Mouse (Mus musculus): ENCODE results near the gene Wnk3. TPM values are rescaled to one million over a fixed set of nuclear protein-coding genes. Genes with fewer than 3 reads are reported as not detected.
"Not testable (repeated sequence)": the region's sequence is repeated elsewhere in the genome, so short reads cannot be mapped to it uniquely, and the experiment has no call there.

The Wnk3 gene
- polyA plus RNA-seq (2015; fragmentation: Nextera tagmentation; extraction: Ambion mirVana): 1.2 and 1.4 TPM in 2 replicates

DNA sequence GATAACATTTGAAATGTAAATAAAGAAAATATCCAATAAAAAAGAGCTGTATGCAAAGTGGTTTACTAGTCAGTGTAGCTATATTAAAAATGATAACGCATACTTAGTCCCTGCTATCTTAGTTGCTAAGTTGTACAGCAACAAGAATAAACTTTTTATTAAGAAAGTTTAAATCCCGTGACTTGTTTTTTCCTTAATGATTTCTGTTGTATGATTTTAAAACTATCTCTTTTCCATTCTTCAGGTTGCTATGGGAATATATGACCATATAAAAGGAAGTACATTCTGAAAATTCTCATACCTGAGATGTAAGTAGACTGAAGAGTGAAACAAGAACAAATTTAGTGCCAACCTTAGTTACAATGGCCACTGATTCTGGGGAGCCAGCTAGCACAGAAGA is at the start of gene Wnk3:
Gene Wnk3, plus strand, starts transcription at position 301 of the 400 bp plus-strand sequence.
- Histone ChIP-seq H3K27ac (no peak within 1 kb of the TSS), H3K27me3 (replicated peaks) (no peaks in the 10 kb centered on the region), H3K4me2 (replicated peaks) (no peak within 1 kb of the TSS), H3K36me3 (no peaks in the 10 kb centered on the region), H3K4me1 (replicated peaks) (no peaks in the 10 kb centered on the region), H3K9me3 (no peaks in the 10 kb centered on the region), H3K4me3 (replicated peaks) (no peak within 1 kb of the TSS), H3K9ac (no peak within 1 kb of the TSS)
- ATAC-seq: no peak
- WGBS: 89% methylated on average over 2 of the region's 2 CpGs

DNA sequence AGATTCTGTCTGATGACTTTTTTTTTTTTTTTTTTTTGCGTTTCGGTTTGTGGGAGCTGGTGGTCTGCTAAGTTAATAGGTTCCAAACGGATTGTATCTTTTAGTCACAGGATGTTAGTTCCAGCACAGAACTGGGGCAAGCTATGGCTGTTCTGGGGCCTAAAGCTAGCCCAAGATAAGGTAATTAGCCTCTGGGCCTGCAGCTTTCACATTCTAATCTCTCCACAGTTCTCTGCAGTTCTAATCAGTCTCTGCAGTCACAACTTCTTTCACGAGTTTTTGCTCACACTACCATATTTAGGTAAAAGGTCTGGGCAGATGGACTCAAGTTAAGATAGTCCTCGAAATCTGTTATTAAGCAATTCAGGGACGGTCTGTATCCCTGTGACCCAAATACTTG is 39.5 kb upstream of the Wnk3 start:
- no peaks in the 10 kb centered on the region for H3K9me3 ChIP-seq
- no peaks in the 10 kb centered on the region for H3K27me3 ChIP-seq (replicated peaks)
- no peaks in the 10 kb centered on the region for H3K36me3 ChIP-seq
- no peak for ATAC-seq
- no peak overlapping the region for H3K4me2 ChIP-seq (replicated peaks)
- 67% methylated on average over 6 of the region's 6 CpGs for whole genome bisulfite sequencing
- H3K4me1 ChIP-seq (replicated peaks): no peaks in the 10 kb centered on the region
- no peak overlapping the region for H3K27ac ChIP-seq
- H3K4me3 ChIP-seq (replicated peaks): no peak overlapping the region
- H3K9ac ChIP-seq: no peak overlapping the region

DNA sequence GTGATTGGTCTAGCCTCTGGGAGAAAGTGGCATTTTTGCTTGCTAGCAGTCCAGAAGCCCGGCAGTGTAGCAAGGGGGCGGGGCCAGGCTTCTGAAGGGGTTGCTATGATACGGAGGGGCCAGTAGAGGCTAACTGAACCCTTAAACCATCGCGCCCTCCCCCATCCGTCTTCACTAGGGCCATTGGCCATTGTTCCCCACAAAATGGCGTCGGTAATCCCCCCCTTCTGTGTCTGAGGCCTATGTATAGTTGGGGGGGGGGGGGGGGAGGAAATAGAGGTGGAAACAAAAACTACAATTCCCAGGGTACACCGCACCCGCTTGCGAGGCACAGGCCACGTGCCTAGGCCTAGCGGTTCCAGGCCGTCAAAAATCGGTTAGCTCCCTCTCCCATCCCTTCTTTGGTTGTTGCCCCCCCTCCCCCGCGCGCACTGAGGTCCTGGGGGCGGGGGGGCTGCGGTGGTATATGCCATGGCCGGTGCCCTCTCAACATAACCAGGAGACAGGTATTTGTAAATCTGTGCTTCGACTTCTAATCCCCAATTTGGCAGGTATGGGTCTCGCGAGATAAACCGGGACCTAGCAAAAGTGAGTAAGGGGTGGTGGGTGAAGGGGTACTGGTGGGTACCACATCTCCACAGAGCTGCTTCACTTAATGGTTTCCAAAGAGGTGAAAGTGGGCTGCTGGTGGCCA is 29.3 kb upstream of the Wnk3 start:
- Histone ChIP-seq H3K27me3 (replicated peaks) (no peaks in the 10 kb centered on the region), H3K4me2 (replicated peaks) (peak overlapping the region; percentile 60), H3K9me3 (no peaks in the 10 kb centered on the region), H3K27ac (peak overlapping the region; percentile 37; the same call in 1 of the 2 replicates), H3K36me3 (no peaks in the 10 kb centered on the region), H3K9ac (no peak overlapping the region), H3K4me3 (replicated peaks) (peak overlapping the region; percentile 45), H3K4me1 (replicated peaks) (no peaks in the 10 kb centered on the region)
- WGBS: 19% methylated on average over 25 of the region's 25 CpGs
- peak; percentile 76 for ATAC-seq

DNA sequence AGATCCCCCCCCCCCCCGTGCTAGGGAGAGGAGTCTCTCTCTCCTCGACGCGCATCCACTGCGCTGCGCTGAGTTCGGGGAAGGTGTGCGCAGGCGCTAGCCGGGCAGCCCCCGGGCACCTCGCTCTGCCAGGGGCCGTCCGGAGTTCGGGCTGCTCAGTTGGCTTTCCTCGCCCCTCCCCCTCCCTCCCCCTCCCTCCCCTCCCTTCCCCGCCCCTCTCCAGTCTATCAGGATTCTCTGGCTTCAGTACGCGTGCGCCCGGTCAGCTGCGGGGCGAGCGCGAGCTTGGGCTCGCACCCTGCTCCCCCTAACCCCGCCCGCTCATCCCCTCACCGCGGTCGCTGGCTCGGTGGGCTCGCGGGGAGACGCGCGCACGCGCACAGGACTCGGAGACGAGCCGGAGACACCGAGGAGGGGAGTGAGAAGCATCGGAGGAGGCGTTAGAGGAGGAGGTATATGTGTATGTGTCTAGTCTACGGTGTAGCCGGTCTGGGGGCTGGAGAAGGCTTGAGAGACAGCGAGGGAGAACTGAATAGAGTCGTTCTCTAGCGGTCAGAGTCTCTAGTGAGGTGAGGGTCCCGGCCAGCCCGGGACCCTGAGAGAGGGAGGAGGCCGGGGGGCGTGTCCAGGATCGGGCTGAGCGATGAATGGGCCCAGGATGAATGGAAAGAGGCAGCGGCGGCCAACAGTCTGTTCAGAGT is 28.5 kb upstream of the Wnk3 start:
- ATAC-seq: peak; percentile 96
- H3K4me2 ChIP-seq (replicated peaks): peak overlapping the region; percentile 60
- H3K36me3 ChIP-seq: no peaks in the 10 kb centered on the region
- H3K27me3 ChIP-seq (replicated peaks): no peaks in the 10 kb centered on the region
- H3K9me3 ChIP-seq: no peaks in the 10 kb centered on the region
- 21% methylated on average over 44 of the region's 58 CpGs for WGBS
- no peaks in the 10 kb centered on the region for H3K4me1 ChIP-seq (replicated peaks)
- peak overlapping the region; percentile 45 for H3K4me3 ChIP-seq (replicated peaks)
- H3K9ac ChIP-seq: 0 out of 2 replicates have a peak overlapping the region, but pooled peaks have one; percentile 13
- peak overlapping the region; percentile 40; the same call in 1 of the 2 replicates for H3K27ac ChIP-seq

DNA sequence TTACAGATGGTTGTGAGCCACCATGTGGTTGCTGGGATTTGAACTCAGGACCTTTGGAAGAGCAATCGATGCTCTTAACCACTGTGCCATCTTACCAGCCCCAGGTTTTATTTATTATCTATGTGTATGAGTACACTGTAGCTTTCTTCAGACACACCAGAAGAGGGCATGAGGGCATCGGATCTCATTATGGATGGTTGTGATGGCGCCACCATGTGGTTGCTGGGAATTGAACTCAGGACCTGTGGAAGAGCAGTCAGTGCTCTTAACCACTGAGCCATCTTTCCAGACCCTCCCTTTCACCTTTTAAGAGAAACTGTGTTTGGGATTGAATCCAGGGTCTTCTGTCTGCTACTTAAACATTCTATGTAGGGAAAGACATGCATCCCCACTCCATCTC is 24.7 kb upstream of the Wnk3 start:
- not testable (repeated sequence) for ATAC-seq; H3K4me2 ChIP-seq (replicated peaks); H3K9me3 ChIP-seq; H3K27ac ChIP-seq; H3K27me3 ChIP-seq (replicated peaks); H3K4me3 ChIP-seq (replicated peaks); H3K9ac ChIP-seq; H3K4me1 ChIP-seq (replicated peaks); H3K36me3 ChIP-seq
- WGBS: 61% methylated on average over 3 of the region's 3 CpGs

DNA sequence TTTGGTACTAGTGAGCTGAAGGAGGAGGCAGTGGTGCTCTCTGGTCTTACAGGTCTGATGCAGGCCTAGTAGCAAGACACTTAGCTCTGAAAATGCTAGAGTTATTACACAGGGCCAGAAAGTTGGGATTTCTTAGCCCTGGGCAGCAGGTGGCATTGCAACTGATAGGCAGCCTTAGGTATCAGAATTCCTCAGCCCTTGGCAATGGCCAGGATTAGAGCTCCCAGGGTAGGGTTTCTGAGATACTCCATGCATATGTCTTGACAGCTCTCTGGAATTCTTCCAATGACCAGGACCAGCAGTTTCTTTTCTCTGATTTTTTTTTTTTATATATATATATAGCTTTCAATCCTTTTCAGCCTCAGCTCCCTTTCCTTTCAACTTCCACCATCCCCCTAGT is 100.5 kb downstream of the Wnk3 start:
- ATAC-seq: no peak
- Histone ChIP-seq H3K36me3 (no peaks in the 10 kb centered on the region), H3K4me1 (replicated peaks) (no peaks in the 10 kb centered on the region), H3K27ac (no peak overlapping the region), H3K4me3 (replicated peaks) (no peak overlapping the region), H3K27me3 (replicated peaks) (no peaks in the 10 kb centered on the region), H3K4me2 (replicated peaks) (no peak overlapping the region), H3K9ac (no peak overlapping the region), H3K9me3 (no peaks in the 10 kb centered on the region)

DNA sequence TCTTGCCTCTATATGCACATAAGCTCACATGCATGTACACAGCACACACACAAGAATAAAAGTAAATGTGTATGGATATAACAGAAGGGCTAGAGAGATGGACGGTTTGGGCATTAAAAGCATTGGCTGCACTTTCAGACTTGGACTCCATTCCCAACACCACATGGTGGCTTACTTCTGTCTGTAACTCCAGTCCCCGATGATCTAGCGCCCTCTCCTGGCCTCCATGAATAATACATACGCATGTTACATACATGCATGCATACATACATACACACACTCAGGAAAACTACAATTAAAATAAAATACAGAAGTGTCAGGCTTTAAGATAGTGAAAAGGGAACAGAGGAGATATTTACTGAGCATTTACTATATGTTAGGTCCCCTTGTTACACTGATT is 115.9 kb downstream of the Wnk3 start:
- ATAC-seq: no peak
- 76% methylated on average over 4 of the region's 4 CpGs for WGBS

DNA sequence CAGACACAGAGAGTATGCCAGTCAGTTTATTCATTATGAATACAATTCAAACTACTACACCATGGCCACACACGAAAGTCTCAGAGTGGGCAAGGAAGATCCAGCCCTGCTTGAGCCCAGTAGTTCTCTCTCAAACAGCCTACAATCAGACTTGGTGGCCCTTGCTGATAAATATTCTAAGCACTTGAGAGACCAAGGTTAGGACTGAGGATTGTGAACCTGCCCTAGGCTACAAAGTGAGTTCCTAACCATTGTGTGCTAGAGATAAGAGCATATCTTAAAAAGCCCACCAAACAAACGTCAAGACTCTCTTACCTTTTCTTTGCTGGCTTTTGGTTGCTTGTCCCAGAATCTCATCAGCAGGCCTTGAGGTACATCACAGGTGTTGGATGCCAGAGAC is 135.7 kb downstream of the Wnk3 start:
- Histone ChIP-seq H3K27ac (no peak overlapping the region), H3K4me2 (replicated peaks) (no peak overlapping the region), H3K36me3 (no peaks in the 10 kb centered on the region), H3K27me3 (replicated peaks) (no peaks in the 10 kb centered on the region; the same call in 1 of the 2 replicates), H3K9ac (no peak overlapping the region), H3K9me3 (no peaks in the 10 kb centered on the region), H3K4me3 (replicated peaks) (no peak overlapping the region), H3K4me1 (replicated peaks) (no peaks in the 10 kb centered on the region)
- 82% methylated on average over 2 of the region's 2 CpGs for WGBS
- ATAC-seq: no peak

More for the DNA sequence above, 115.9 kb downstream of the Wnk3 start:
- Histone ChIP-seq H3K4me1 (replicated peaks) (no peaks in the 10 kb centered on the region), H3K4me3 (replicated peaks) (no peak overlapping the region), H3K9ac (no peak overlapping the region), H3K27ac (no peak overlapping the region), H3K4me2 (replicated peaks) (no peak overlapping the region), H3K27me3 (replicated peaks) (0 out of 2 replicates have a peak, but pooled peaks cover 3% of the 10 kb centered on the region), H3K36me3 (no peaks in the 10 kb centered on the region), H3K9me3 (no peaks in the 10 kb centered on the region)

DNA sequence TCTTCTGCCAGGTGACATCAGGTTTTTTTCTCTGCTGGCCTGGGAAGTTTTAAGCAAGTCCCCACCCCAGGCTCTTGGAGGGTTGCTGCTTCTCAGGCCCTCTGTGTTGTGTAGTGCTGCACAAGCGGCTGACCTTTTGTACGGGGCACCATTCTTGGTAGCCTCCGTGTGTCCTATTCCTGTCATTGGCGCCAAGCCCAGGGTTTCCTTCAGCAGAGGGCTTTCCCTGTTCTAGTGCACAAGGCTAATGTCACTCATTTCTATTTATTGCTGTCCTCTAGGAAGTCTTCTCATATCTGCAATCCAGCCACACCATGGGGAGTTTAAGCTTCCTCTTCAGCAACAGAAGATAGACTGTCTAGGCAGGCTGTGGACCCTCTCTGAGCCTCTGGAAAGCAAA is 139.9 kb downstream of the Wnk3 start:
- H3K4me2 ChIP-seq (replicated peaks): no peak overlapping the region
- no peaks in the 10 kb centered on the region; the same call in 1 of the 2 replicates for H3K27me3 ChIP-seq (replicated peaks)
- WGBS: 67% methylated on average over 4 of the region's 4 CpGs
- H3K9me3 ChIP-seq: no peaks in the 10 kb centered on the region
- no peak overlapping the region for H3K4me3 ChIP-seq (replicated peaks)
- H3K4me1 ChIP-seq (replicated peaks): no peaks in the 10 kb centered on the region
- H3K9ac ChIP-seq: no peak overlapping the region
- no peak for ATAC-seq
- no peak overlapping the region for H3K27ac ChIP-seq
- no peaks in the 10 kb centered on the region for H3K36me3 ChIP-seq

DNA sequence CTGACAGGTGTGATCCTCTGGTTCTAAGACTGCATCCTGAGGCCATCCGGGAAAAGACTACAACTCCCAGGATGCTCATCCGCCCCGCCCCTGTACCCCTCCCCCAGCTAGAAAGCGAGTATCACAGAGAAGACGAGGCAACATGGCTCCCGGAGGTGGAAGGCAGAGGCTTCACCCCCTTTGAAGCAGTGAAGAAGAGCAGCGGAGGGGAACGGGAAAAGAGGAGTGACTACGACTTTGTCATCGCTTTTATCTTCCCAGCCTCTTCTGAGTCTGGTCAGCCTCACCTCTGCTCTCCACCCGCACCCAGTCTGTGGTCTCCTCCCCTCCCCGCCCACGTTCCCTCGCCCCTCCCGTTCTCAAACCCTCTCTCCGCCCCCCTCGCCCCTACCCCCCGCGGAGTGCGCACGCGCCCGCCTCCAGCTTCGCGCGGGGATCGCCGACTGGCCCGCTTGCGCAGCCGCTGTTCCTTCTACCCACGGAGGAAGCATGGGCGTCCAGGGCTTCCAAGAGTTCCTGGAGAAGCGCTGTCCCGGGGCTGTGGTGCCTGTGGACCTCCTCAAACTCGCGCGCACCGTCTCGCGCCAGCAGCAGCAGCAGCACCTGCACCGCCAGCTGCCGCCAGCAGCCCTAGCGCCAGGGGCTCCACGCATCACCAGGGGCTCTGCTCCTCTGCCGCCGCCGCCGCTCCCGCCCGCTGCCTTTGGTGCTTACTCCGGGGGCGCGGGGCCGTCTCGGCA is 146.1 kb downstream of the Wnk3 start, which contains the start of gene Fam120c:
Gene Fam120c, plus strand, starts transcription at position 415 of the 740 bp plus-strand sequence.
- Histone ChIP-seq H3K9me3 (no peaks in the 10 kb centered on the region), H3K4me1 (replicated peaks) (no peaks in the 10 kb centered on the region), H3K36me3 (no peaks in the 10 kb centered on the region), H3K4me3 (replicated peaks) (peak within 1 kb of the TSS; percentile 65), H3K4me2 (replicated peaks) (peak within 1 kb of the TSS; percentile 69), H3K9ac (peak within 1 kb of the TSS; percentile 68), H3K27ac (peak within 1 kb of the TSS; percentile 86), H3K27me3 (replicated peaks) (no peaks in the 10 kb centered on the region)
- ATAC-seq: peak; percentile 95
- 9% methylated on average over 56 of the region's 56 CpGs for WGBS

DNA sequence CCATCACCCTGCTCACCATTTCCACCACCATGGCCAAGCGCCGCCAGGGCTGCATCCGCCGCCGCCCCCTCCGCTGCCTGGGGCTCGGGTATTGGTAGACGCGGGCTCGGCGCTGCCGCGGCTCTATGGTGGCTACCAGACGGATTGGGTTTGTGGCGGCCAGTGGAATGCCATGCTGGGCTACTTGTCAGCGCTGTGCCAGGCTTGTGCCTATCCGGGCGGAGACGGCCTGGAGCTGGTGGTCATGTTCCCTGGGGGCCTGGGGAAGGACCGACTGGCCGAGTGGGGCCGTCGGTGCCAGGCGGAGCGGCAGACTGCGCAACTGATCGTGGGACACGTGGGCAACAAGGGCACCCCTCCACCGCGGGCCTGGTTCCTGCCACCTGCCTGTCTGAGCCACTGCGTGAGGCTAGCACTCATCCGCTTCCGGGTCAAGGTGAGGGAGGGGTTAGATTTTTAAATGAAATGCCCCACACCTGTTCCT is 146.7 kb downstream of the Wnk3 start:
- no peaks in the 10 kb centered on the region for H3K9me3 ChIP-seq
- H3K4me2 ChIP-seq (replicated peaks): peak overlapping the region; percentile 69
- no peaks in the 10 kb centered on the region for H3K4me1 ChIP-seq (replicated peaks)
- H3K27me3 ChIP-seq (replicated peaks): no peaks in the 10 kb centered on the region
- WGBS: 33% methylated on average over 33 of the region's 33 CpGs
- H3K36me3 ChIP-seq: no peaks in the 10 kb centered on the region
- H3K27ac ChIP-seq: peak overlapping the region; percentile 86
- peak overlapping the region; percentile 68 for H3K9ac ChIP-seq
- H3K4me3 ChIP-seq (replicated peaks): peak overlapping the region; percentile 65
- ATAC-seq: peak; percentile 70
